Mouse (Mus musculus): ENCODE measurements around the gene Phc3.

GRCm38 (mm10) chr3:30951652-30952051 lies 17.6 kb downstream of the Phc3 start:
- no peak for TF ChIP-seq E2F4 (IDR thresholded peaks at IDR 0.05; ENCODE audit: borderline replicate concordance, low read depth, low read length)
- TF ChIP-seq POLR2A (IDR thresholded peaks at IDR 0.05; ENCODE audit: control insufficient read depth in 1 of 2, insufficient read depth in 1 of 2, low read depth in 1 of 2, low read length in 2 of 2, poor library complexity in 1 of 2), result no peak
- TF ChIP-seq POLR2AphosphoS5 (IDR thresholded peaks at IDR 0.05; ENCODE audit: borderline replicate concordance, low read depth, low read length), result no peak
- no peak for TF ChIP-seq MYB (IDR thresholded peaks at IDR 0.05; ENCODE audit: low read depth, low read length)
- no peak for TF ChIP-seq CTCF (IDR thresholded peaks at IDR 0.05 in 2 of 3, conservative IDR thresholded peaks at IDR 0.05 in 1 of 3; ENCODE audit: control insufficient read depth in 1 of 3, insufficient read depth in 1 of 3, low read depth in 2 of 3, low read length in 3 of 3, poor library complexity in 1 of 3, severe bottlenecking in 1 of 3)
- TF ChIP-seq MYC (IDR thresholded peaks at IDR 0.05; ENCODE audit: low read depth, low read length), result no peak
- no peak for TF ChIP-seq USF1 (IDR thresholded peaks at IDR 0.05; ENCODE audit: low read depth, low read length)
- TF ChIP-seq RCOR1 (IDR thresholded peaks at IDR 0.05; ENCODE audit: low read depth, low read length), result no peak
- no peak for TF ChIP-seq ETS1 (IDR thresholded peaks at IDR 0.05; ENCODE audit: low read depth, low read length)
- no peak for TF ChIP-seq CHD2 (IDR thresholded peaks at IDR 0.05; ENCODE audit: low read length)
- TF ChIP-seq ZKSCAN1 (IDR thresholded peaks at IDR 0.05; ENCODE audit: low read depth, low read length), result no peak
- no peak for TF ChIP-seq CHD1 (IDR thresholded peaks at IDR 0.05; ENCODE audit: low read depth, low read length)
